Mouse (Mus musculus) heart, postnatal 14 days (tissue): ENCODE measurements around the gene Ttf1. TPM values are rescaled to one million over a fixed set of nuclear protein-coding genes. Genes with fewer than 3 reads are reported as not detected.

Source experiments
- DNase-seq, 2 experiments: peaks; one replicate each; pipeline ENCODE4 v3.0.0; 2021 to 2022
- intact Hi-C: fragments of 180-260 bp; cut with DNase I; formaldehyde crosslinking; loops from one replicate; pipeline ENCODE4 v1.15.1; 2025
- long read RNA-seq, 2 experiments: library from polyadenylated mRNA; stranded (forward); transcript quantifications; one replicate each; pipeline ENCODE4 v2.0.0; 2021
- total RNA-seq, 2 experiments: library from RNA; stranded (reverse); gene quantifications; 2 replicates each; pipeline ENCODE4 v1.2.3; 2021

The Ttf1 gene
- 1 to 10 TPM; 6.2 to 6.6 TPM for total RNA-seq
- long read RNA-seq, experiment 1, partial matches to known transcripts = 1 of 4 reads
- long read RNA-seq, experiment 1, other reads (novel, unspliced or antisense) = 3 of 4 reads
- long read RNA-seq, experiment 2, partial matches to known transcripts = 1 of 2 reads
- long read RNA-seq, experiment 2, other reads (novel, unspliced or antisense) = 1 of 2 reads

DNA sequence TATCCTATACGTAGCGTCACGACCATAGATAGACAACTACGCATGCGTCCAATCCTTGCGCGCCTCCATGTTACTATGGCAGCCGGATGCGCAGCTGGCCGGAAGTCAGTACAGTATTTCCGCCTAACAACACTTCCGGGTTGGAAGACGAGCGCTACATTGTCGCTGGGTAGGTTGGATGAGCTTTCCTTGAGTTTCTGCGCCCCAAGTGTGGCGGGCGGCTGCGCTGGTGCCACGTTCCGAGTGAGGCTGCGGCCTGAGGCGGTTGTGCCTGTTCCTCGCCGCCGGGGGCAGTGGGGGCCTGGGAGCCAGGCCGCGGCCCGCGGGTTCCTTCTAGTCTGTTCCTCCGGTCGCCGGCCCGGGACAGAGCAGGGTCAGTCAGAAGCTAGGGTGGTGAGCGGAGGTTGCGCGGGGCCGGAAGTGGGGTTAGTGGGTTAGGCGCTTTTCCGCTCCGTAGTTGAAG, at the start of gene Ttf1:
Gene Ttf1 (plus strand): TSS at position 128 of the 463 bp plus-strand sequence.
- intact Hi-C loops = loop anchor here (5.0 kb wide), 1 partner anchor 62 kb away; the partner anchor contains the start of gene Setx

GRCm38 (mm10) chr2:29012523-29012922, 47.5 kb upstream of the Ttf1 start:
- DNase-seq = no peak
- intact Hi-C loops = no loop called here

More for the DNA sequence above, at the start of gene Ttf1:
- DNase-seq = peak; percentile 83 to 89

GRCm38 (mm10) chr2:29016599-29017587, 43.2 kb upstream of the Ttf1 start:
- intact Hi-C loops = no loop called here
- no peak for DNase-seq

GRCm38 (mm10) chr2:29018680-29019079, 41.4 kb upstream of the Ttf1 start:
- DNase-seq = no peak
- intact Hi-C loops = no loop called here

GRCm38 (mm10) chr2:29021025-29021424, 39.0 kb upstream of the Ttf1 start:
- intact Hi-C loops = no loop called here
- DNase-seq = no peak

GRCm38 (mm10) chr2:29023001-29023400, 37.1 kb upstream of the Ttf1 start:
- DNase-seq = no peak
- intact Hi-C loops = no loop called here

DNA sequence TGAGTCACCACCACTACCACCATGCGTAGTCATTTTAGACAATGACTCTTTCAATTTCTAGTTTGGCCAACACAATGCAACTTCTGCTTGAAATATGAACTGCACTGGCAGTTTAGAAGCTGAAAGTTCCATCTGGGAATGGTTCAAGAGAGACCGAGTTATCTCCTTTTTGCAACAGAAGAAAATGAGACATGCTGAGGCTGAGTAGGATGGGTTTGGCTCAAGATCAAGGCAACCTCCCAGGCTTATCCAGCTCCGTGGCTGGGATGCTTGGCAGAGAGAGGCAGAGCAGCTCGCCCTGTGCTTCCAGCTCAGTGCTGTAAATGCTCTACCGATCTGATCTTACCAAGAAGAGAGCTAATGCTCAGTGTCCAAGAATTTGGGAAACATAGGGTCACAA, 34.8 kb upstream of the Ttf1 start:
- intact Hi-C loops = no loop called here
- DNase-seq = no peak

GRCm38 (mm10) chr2:29030048-29030734, 29.9 kb upstream of the Ttf1 start:
- peak in 1 of 2 experiments; percentile 53 for DNase-seq
- intact Hi-C loops = no loop called here

DNA sequence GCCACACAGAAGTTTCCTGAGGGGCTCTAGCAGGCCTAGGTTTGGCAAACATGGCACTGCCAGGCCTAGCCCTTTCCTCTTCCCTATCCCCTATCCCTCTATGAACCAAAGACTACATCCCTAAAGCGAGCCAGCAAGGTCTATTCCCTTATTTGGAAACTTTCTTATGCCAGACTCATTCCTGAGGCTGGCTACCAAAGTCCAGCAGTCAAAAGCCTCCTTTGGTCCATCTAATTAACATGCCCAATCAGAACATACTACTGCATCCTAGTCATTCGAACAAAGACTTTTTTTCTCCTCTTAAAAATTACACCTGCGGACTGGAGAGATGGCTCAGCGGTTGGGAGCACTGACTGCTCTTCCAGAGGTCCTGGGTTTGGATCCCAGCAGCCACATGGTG, 28.1 kb upstream of the Ttf1 start:
- intact Hi-C loops = no loop called here
- no peak for DNase-seq

GRCm38 (mm10) chr2:29034542-29035475, 25.3 kb upstream of the Ttf1 start:
- intact Hi-C loops = no loop called here

GRCm38 (mm10) chr2:29035698-29036097, 24.4 kb upstream of the Ttf1 start:
- DNase-seq = no peak
- intact Hi-C loops = no loop called here

More at GRCm38 (mm10) chr2:29034542-29035475, 25.3 kb upstream of the Ttf1 start:
- no peak for DNase-seq

- DNase-seq = no peak
- intact Hi-C loops = no loop called here
These were observed 20.3 kb upstream of the Ttf1 start for GRCm38 (mm10) chr2:29039741-29040140.

GRCm38 (mm10) chr2:29040594-29041476, 19.2 kb upstream of the Ttf1 start:
- no peak for DNase-seq
- intact Hi-C loops = no loop called here

- DNase-seq = no peak
- intact Hi-C loops = no loop called here
These were observed 18.6 kb upstream of the Ttf1 start for GRCm38 (mm10) chr2:29041477-29041768.

GRCm38 (mm10) chr2:29042124-29042523, 17.9 kb upstream of the Ttf1 start:
- intact Hi-C loops = no loop called here
- no peak for DNase-seq

GRCm38 (mm10) chr2:29046151-29046550, 13.9 kb upstream of the Ttf1 start:
- no peak for DNase-seq
- intact Hi-C loops = no loop called here

DNA sequence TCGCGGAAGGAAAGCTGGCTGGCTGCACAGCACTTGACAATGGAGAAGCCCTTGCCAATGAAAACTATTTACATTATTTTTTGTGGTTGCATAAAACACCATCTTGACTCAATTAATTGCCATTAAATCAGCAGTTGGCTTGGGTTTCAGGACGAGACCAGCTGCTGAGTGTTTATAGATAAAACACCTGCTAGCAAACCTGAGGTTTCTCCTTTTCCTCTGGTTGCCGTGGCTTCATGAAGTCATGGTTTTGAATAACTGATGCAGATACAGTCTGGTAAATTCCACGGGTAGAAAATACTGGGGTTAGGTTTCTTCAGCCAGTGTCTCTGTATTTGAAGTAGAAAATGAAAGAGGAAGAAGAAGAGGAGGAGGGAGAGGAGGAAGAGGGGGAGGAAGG, 8.1 kb upstream of the Ttf1 start:
- no peak for DNase-seq
- intact Hi-C loops = loop anchor here (1.0 kb wide), 1 partner anchor 128 kb away; no protein-coding TSS in a partner anchor

DNA sequence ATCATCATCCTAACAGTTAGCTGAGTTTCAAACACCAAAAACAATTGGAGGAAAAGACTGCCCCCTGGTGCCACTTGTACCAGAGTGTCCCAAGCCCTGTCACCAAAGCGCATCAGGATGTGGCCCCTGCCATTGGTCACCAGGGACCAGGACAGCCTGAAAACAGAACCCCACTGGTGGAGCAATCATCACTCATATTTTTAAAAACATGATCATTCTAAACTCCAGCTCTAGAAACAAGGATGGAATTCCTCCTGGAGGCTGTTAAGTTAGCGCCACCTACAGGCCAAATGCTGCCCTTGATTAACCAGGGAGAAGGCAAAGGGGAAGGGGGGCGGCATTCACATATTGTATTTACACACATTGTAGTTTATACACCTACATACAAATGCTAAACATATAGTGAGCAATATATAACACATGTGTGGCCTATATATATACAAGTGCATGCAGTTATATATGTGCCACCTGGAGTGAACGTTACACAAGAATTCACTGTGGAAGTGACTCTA, 7.1 kb upstream of the Ttf1 start:
- intact Hi-C loops = loop anchor here (1.0 kb wide), 3 partner anchors 77 to 298 kb away; no protein-coding TSS in a partner anchor
- peak; percentile 54 to 77 for DNase-seq
